Mouse (Mus musculus): ENCODE results near the gene Pparg.

Pparg gene

DNA sequence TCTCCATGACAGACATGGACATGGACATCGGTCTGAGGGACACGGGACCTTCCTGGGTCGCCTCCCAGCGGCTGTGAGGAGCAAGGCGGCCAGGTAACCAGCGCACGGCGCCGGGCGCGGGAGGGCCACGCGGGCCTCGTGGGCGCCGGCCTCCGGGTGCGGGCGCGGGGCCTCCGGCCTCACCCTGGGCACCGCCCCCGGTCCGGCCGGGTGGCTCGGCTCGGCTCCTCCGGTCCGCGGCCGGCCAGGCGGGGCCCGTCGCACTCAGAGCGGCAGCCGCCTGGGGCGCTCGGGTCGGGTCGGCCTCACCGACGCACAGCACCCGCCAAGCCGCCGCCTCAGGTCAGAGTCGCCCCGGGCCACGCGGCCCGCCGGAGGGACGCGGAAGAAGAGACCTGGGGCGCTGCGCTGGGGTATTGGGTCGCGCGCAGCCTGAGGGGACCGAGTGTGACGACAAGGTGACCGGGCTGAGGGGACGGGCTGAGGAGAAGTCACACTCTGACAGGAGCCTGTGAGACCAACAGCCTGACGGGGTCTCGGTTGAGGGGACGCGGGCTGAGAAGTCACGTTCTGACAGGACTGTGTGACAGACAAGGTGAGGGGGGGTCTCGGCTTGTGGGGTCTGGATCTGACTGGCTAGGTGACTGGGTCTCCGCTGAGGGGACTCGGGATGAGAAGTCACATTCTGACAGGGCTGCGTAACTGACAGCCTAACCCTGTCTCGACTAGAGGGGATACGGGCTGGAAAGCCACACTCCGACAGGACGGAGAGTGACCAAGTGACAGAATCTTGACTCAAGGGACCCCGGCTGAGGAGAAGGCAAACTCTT, at the start of gene Pparg:
TSS of gene Pparg (plus strand) at position 176 of the 830 bp plus-strand sequence.
- DNase-seq = peak; percentile 4 to 19

DNA sequence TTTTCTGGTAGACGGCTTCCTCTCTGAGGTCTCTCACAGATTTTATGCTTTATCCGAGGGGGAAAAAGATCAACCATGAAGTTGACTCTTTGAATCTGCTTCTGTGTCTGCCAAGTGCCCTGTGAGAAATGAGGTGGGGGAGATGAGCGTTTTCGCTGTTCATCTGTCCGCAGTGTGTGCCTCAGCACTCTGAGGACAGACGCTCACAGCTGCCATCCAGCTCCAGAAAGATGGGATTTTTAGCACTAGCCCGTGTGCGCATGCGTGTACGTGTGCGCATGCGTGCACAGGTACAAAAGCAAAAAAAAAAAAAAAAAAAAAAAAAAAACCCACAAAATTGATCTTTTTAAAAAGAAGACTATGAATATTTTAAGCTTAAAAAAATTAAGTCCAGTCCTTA, 48.0 kb upstream of the Pparg start:
- no peak for DNase-seq

DNA sequence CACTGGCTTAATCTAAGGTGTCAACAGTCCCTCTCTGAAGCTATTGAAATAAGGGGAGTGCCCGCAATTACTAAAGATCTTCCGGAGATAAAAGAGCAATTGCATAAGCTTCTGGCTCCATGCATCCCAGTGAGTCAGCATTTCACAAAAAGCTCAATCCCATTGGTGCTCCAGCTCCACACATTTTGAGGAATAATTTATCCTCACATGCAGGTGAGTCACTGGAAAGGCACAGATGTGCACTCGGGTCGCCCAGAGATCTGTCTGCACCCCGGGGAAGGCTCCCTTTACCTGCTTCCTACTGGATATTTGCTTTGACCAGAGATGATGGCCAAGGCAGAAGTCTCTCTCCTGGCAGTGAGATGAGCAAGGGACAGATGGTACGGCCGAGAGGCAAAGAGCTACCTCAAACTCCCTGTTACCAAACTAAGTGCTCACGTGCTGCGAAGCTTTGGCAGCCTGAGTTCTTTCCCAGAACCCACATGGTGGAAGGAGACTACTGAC, 47.5 kb upstream of the Pparg start:
- no peak for DNase-seq

DNA sequence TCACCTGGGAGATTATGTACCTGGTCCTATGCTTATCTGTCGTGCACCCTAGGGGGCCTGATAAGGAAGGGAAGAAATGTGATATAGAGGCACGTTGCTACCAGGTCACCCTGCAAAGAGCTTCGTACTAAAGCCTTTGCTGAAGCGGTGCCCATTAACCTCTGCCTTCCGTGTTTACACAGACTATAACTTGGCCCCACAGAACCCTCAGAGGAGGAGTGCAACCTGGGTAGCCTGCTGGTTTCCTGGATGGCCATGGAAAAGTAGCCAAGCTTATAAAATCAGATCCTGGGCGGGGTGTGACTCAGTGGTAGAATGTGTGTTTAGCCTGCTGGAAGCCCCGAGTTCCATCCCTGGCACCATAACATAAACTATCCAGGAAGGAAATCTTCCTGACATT, 46.8 kb upstream of the Pparg start:
- DNase-seq = no peak

DNA sequence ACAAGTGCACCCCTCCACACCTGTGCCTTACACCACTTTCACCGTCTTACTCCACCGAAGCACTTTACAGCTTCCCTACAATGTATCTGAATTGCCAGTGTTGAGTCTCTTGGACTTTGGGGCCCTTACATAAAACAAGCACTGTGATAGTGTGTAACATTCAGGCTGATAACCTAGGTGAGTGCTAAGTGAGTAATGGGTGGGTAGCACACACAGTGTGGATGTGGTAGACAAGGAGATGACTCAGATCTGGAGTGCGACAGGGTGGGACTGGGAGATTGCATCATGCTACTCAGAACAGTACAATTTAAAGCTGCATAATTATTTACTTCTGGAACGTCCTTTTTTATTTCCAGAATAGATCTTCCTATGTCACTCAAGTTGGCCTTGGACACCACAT, 45.0 kb upstream of the Pparg start:
- no peak for DNase-seq

DNA sequence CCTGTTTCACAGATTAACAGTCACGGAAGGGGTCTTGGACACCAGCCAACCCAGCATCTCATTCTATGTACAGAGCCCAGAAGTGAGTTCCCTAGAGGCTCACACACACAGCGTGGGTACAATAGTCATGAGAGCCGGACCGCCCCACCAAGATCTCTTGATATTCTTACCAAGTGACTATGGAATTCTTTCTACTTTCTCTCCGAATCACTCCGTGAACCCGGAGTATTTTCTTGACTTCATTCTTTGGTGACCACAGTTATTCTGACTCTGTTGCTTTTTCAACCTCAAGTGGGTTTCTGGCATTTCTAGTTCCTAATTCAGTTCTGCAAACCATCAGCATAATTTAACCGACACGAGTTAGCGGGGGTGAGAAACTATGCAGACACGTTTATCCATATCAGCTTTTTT, 43.9 kb upstream of the Pparg start:
- no peak for DNase-seq

DNA sequence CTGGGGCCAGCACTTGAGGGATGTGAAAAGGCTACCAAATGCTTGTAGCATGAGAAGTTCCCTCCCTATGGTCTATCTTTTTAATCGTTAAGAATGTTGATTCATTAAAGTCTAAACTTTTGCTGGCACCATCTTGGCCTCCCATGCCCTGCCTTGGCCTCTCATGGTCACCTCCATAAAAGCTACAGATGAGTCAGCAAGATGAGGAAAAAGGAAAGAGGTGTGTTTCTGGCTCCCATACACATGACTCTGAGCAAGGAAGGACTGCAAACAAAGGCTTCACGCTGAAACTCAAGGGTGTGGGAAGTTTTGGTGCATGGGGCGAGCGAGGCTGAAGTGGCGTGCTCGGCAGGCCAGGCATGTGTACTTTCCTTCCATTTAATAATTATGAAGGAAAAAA, 41.9 kb upstream of the Pparg start:
- DNase-seq = no peak

DNA sequence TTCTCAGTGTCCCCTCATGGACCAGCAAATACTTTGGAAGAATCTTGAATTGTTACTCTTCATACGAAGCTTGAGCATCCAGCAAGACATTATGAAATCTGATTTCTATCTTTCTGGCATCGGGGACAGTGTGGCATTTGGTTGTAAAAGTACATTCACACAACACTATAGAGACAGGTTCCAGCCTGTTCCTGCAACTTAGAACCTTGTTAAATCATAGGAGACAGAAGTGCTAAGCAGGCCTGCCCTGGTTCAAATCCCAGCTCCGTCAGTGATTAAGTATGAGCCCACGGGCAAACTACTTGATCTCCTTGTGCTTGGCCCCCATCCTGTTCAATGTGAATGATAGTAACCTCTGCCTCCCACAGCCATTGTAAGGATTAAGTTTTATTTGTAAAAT, 41.1 kb upstream of the Pparg start:
- no peak for DNase-seq

DNA sequence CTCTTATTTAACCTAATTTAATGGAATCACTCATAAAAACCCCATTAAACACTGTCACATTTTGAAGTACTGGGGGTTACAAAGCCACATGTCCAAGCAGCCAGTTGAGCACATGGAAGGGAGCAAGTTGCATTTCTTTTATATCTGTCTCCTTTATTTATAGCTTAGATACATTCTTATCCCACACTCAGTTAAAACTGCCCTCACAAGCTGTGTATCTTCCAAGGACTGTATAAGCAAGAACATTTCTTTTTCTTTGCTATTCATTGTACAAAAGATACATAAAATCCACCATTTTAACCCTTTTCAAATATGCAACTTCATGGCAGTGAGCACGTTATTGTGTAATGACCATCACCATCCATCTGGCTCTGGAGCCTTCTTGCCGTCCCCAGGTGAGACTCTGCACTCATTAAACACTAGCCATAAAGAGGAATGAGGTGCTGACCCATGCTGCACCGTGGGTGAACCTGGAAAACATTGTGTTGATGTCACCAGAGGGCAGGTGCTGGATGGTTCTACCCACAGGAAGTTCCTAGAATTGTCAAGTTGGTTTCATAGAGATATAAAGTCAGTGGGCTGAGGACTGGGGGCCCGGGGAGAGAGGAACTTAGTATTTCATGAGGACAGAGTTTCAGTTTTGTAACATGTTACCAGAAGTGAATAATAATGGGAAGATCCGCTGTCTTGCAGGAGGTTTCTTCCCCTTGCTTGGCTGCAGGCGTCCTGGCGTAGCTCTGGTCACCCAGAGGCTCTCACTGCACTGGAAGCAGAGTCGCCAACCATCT, 39.6 kb upstream of the Pparg start:
- no peak for DNase-seq

DNA sequence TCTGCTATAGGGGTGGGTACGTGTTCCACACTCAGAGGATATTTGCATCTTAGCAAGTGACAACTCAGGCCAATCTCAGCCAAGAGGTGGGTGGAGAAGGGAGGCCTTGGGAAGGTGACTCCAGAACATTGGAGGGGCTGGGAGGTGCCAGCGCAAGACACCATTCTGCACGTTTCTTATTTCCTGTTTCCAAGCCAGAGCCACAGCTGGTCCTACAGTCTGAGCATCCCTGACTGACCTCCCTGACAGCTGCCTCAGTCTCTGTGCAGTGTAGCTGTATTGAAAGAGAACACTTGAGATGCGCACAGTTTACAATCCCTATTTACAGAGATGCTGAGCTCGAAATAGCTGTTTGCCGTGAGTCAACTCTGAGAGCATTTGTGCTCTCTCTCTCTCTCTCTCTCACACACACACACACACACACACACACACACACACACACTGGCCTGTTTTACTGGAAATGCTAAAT, 38.8 kb upstream of the Pparg start:
- DNase-seq = no peak

DNA sequence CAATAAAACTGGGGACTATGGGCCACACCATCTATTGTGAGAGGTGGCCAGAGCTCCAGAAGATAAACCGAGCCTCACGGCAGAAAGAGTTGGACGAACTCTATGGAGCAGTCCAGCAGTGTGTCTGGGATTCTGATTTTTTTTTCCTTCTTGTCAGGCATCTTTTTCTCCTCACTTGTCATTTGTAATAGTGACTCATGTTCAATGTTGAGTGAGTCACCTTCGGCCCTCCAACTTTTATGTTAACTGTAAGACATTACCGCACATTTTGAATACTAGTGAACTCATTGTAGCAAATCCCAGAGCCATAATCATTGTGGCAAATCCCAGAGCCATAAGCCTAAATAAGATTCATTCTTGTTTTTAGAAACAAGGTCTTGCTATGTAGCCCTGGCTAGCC, 37.8 kb upstream of the Pparg start:
- DNase-seq = no peak

DNA sequence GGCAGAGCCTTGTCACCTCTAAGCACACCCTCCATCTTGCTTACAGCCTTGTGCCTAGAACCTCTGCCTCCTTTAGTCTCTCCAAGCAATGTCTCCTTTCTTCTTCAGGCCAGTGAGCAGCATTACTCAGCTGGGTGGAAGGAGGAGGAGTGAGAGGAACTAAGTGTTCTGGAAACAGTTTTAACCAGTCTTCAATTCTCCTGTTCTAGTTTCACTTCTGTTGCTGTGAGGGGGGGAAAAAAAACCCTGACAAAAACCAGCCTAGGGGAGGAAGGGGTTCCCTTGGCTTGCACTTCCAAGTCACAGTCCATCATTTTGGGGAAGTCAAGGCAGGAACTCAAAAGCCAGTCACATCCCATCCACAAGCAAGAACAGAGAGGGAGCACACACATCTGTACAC, 29.8 kb upstream of the Pparg start:
- no peak for DNase-seq

DNA sequence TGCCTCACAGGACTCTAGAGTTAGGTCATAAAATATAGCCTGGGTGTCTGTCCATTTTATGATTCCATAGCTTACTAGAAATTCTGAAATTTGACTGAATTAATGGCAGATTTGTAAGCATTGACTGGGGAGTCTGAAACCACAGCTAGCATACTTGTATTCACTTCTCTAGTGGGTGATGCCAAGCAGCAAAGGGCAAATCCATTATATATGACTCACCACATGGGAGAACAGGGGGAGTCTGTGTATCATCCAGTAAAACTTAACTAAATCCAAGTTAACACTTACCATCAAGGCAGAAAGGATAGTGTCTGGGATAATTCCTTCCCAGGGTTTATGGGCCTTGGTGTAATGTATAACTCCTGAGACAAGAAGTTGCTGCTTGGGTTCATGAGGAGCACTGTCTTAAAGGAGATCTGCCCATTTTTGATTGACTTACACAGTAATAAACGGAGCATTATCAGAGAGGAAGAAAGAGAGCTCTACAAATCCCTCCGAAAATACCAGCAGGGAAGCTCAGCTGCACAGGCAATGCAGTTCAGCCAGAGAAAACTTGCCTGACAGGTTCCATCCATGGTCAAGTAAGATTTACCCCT, 27.6 kb upstream of the Pparg start:
- no peak for DNase-seq

DNA sequence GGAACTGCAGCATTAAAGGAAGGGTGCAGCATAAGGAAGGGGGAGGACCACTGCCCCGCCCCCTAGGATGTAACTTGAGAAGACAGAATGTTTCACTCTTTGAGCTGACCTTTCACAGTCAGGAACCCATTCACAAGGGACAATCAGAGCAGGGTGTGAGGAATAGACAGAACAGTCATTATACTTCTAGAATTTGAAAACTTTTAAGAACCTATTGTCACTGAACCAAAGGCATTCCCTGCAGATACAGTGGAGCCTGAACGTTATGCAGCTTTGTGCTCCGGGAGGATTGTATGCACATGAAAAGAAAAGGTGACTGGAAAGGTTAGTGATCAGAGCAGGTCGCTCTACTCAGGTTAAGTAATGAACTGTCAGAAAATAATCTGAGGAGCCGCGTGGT, 25.2 kb upstream of the Pparg start:
- no peak for DNase-seq

DNA sequence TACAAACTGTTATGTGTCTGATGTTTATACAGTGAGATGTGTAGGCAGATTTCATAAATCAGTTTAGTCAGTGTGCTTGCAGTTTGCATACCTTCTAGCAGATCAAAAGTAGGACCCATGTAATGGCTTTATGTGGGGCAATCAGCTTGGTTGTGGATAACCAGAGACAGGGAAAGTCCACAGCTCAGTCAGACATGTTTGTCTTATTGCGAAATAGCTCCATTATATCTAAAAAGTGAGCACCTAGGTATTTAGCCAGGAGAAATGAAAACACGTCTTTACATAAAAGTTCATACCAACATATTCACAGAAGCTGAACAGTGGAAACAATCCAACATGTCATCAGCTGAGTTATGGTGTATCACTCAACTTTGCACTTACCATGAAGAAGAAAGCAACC, 20.7 kb upstream of the Pparg start:
- no peak for DNase-seq

DNA sequence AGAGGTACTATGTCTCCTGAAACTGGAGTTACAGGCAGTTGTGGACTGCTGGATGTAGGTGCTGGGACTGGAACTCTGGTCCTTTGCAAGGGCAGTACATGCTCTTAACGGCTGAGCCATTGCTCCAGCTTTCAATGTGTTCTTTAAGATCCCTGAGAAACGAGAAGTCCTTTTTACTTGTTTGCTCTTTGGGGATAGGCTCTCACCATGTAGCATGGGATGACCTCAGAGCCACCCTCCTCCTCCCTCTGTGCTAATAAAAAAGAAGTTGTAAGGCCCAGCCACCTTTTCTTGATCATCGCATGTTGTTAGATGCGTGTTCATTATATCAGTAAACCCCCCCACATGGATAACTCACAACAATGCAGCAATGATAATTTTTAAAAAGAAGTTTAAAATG, 17.7 kb upstream of the Pparg start:
- DNase-seq = no peak

DNA sequence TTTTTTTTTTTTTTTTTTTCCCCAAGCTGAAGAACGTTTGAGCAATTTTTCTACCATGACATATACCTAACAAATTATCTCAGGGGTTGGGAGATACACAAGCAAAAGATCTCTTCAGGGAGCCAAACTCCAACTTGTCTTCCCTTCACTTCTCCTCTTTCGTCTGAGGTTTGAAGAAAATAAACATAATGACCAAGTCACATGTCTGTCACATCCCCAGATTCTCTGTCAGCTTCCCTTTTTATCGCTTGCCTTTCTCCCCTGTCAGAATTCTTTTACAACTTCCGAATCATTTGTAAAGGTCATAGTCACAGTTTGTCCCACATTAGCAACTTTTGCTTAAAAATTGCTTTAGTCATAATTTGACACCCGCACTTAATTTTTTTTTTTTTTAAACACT, 17.2 kb upstream of the Pparg start:
- no peak for DNase-seq

DNA sequence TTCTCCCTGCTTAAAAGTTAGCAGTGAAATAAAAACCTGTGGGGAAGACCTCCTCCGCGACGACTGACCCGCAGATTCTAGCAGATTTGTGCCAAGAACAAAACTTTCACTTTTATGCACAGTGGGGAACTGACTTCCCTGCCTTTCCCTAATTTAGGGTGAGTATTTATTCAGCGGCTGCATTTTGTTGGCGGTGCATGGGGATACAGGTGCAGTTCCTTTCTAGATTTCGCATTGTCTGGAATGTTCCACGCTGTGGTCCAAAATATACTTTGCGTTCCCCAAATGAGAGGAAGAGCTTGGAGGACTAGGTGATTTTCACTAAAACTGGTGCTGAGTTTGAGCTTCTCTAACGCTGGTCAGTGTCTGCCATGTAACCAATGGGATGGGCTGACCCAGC, 16.6 kb upstream of the Pparg start:
- DNase-seq = no peak

DNA sequence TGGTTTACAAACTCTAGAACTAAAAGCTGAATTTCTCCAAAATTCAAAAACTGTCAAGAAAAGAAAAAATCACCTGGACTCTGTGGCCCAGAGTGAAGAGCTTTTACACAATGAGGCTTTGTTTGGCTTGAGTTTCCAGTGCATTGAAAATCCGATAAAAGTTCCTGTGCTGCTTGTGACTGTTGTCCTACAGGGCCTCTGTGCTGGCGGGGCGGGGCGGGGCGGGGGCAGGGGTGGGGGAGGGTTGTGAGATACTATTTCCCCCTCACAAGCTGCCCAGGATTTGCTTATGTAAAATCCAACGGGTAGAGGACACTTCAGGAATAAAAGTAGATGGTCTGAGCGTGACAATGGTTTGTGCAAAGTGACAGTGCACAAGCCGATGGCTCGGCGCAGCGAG, 16.2 kb upstream of the Pparg start:
- DNase-seq = no peak

DNA sequence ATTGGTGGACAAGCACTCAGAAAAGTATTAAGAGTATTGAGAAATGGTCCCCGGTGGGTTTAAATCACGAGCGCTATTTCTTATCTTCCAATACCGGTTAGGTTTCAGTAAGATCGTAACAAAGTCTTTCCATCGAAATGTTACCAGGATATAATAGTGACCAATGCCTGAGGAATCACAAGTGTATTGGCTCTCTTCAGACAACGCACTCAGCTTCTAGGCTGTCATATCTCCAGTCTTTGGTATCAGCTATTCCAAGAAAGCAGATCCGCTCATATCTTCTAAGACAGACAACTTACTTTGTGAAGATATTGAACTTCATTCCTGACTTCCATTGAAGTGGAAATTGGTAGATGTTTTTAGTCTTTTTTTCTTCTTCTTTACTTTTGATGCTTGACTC, 15.7 kb upstream of the Pparg start:
- DNase-seq = no peak

DNA sequence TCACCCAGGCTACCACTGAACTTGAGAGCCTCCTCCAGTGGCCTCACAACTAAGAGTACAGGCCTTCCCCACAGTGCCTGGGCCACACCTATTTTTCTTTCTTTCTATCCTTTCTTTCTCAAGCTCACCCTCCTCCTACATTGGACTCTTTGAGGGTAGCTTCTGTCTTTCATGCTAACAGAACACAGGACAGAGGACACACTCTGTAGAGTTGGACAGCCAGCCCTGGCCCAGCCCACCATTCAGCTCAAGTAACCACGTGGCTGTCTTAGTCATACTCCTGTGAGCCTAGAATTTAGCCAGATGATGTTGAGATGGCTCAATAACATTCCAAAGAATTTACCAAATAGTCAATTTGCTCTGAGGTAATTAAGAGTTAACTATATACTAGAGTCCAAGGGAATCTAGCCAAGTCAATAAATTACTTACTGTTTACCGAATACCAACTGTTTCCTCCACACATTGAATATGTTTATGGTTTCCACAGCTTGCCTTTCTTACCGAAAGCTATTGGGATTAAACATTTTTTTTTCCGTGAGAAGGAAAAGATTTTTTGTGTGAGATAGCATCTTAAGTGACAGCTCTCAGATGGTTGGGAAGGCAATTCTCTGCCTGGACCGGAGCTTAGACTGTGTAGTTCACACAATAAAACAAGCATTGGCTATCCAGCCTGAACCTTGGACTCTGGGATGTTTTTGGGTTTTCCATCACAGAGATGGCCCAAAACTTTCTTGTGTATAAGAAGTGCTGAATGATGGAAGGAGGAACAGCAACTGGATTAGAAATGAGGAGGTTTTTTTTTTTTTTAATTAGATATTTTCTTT, 10.9 kb upstream of the Pparg start:
- no peak for DNase-seq

DNA sequence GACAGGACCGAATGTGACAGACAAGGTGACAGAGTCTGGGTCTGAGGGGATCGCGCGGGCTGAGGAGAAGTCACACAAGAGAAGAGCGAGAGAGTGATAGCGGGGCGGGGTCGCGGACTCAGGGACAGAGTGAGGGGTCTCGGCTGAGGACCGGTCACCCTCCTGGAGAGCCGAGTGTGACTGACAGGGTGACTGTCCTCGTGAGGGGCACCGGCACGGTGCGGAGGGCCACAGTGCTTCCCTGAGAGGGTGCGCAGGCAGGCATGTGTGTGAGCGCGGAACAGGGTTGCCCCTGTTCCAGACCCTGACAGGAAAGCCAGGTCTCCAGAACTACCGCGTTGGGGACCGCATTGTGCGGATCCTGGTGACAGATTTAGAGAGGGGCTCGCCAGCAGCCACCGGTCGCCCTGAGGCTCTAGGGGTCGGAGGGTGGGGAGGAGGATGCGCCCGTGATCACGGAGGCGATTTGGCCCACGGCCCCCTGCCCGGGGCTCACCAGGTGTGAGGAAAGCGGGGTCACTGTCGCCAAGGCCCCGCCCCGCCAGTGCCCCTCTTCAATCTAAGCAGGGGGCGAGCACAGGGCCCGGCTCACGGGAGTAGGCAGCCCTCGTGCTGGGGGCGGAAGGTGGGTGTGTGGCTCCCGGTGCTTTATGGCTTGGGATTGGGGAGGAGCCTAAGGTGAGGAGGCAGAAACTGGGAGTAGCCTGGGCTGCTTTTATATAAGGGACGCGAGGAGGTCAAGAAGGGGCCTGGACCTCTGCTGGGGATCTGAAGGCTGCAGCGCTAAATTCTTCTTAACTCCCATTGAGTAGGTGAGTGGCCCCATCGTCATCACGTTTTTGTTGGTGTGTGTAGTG, 1.1 kb downstream of the Pparg start:
- peak; percentile 2 to 5 for DNase-seq
